Mouse (Mus musculus) embryonic facial prominence, embryonic 14.5 days (tissue): ENCODE results near the gene Stard8. TPM values are rescaled to one million over a fixed set of nuclear protein-coding genes. Genes with fewer than 3 reads are reported as not detected.
A peak's percentile ranks its signal among the peaks of the same experiment; 100 is the strongest.

Source experiments
- ATAC-seq: fragments of 200-750 bp; cut with Nextera tagmentation; 2 replicates; pipeline ENCODE4 v1.8.0; 2017; ENCODE audit warnings: low read depth, moderate number of reproducible peaks, moderate TSS enrichment
- DNase-seq: peaks from one replicate; pipeline ENCODE4 v3.0.0-alpha.2; 2015; ENCODE audit warnings: low spot score
- H3K27ac ChIP-seq: fragments of 300-500 bp; sonication (generic); replicated peaks from 2 replicates; pipeline ENCODE4 v1.5.1; 2014; ENCODE audit warnings: low read depth, mild to moderate bottlenecking, low read length, moderate library complexity
- H3K27me3 ChIP-seq: fragments of 300-500 bp; sonication (generic); replicated peaks from 2 replicates; pipeline ENCODE4 v1.6.1; 2014; ENCODE audit warnings: low read length; ENCODE audit not compliant: control insufficient read depth, insufficient read depth
- H3K36me3 ChIP-seq: fragments of 300-500 bp; sonication (generic); 2 replicates; pipeline ENCODE4 v1.6.1; 2014; ENCODE audit warnings: low read length, mixed read lengths; ENCODE audit not compliant: control insufficient read depth, insufficient read depth
- H3K4me1 ChIP-seq: fragments of 300-500 bp; sonication (generic); 2 replicates; pipeline ENCODE4 v1.6.1; 2014; ENCODE audit warnings: antibody characterized with exemption, low read length; ENCODE audit not compliant: control insufficient read depth, insufficient read depth
- H3K4me2 ChIP-seq: fragments of 300-500 bp; sonication (generic); 2 replicates; pipeline ENCODE4 v1.6.1; 2014; ENCODE audit warnings: low read depth, mild to moderate bottlenecking, low read length, moderate library complexity, mixed read lengths
- H3K4me3 ChIP-seq: fragments of 300-500 bp; sonication (generic); 2 replicates; pipeline ENCODE4 v1.5.1; 2014; ENCODE audit warnings: low read depth, mild to moderate bottlenecking, low read length
- H3K9ac ChIP-seq: fragments of 300-500 bp; sonication (generic); 2 replicates; pipeline ENCODE4 v1.6.1; 2014; ENCODE audit warnings: low read depth, mild to moderate bottlenecking, low read length, moderate library complexity, mixed read lengths
- H3K9me3 ChIP-seq: fragments of 300-500 bp; sonication (generic); 2 replicates; pipeline ENCODE4 v1.6.1; 2016; ENCODE audit warnings: low read length; ENCODE audit not compliant: control insufficient read depth
- WGBS: fragments of 180-500 bp; shearing (Covaris S2); extraction: QIAGEN DNeasy Blood & Tissue Kit; methylation state at CpG from one replicate; pipeline ENCODE4 v1.1.7; 2014; 5-methylcytosine and 5-hydroxymethylcytosine counted together
- polyA plus RNA-seq: library from polyadenylated mRNA; unstranded; fragments of >200 nt; fragmentation: Nextera tagmentation; extraction: Ambion mirVana; gene quantifications from 2 replicates; pipeline ENCODE4 v1.2.1, GENCODE M21; 2014

Gene Stard8
- polyA plus RNA-seq, 1 experiment from 2014 or later: 10.6 TPM

DNA sequence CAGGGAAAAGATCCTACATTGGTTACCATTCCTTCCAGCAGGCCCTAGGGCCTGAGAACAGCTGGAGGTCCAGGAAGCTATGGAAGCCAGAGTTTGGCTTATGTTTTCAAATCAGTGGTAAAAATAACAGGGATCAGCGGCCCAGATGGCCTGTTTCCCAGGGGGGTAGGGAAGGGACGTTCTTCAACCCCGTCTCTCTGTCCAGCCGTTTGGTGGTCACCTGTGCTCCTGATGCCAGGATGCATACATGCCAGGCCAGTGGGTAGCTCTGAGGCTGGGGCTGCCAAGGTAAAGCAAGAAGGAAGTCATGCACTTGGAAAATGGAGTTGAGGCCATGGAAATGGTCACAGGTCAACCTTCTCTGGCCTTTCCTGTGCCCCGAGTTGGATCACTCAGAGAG is 7.5 kb downstream of the Stard8 start:
- H3K4me2 ChIP-seq: no peak overlapping the region
- H3K4me1 ChIP-seq: no peaks in the 10 kb centered on the region
- H3K27ac ChIP-seq: no peak overlapping the region
- no peak for ATAC-seq
- H3K27me3 ChIP-seq: 0 out of 2 replicates have a peak, but pooled peaks cover 4% of the 10 kb centered on the region
- no peaks in the 10 kb centered on the region for H3K9me3 ChIP-seq
- 76% methylated on average over 5 of the region's 5 CpGs for WGBS
- H3K4me3 ChIP-seq: no peak overlapping the region
- no peak overlapping the region for H3K9ac ChIP-seq
- no peaks in the 10 kb centered on the region for H3K36me3 ChIP-seq
- no peak for DNase-seq

- 0 out of 2 replicates have a peak, but pooled peaks cover 4% of the 10 kb centered on the region for H3K27me3 ChIP-seq
- no peak overlapping the region for H3K27ac ChIP-seq
- no peak overlapping the region for H3K9ac ChIP-seq
- 77% methylated on average over 3 of the region's 3 CpGs for WGBS
- ATAC-seq (no peak), DNase-seq (no peak)
- H3K9me3 ChIP-seq: no peaks in the 10 kb centered on the region
- H3K4me1 ChIP-seq: no peaks in the 10 kb centered on the region
- H3K4me2 ChIP-seq: no peak overlapping the region
- no peaks in the 10 kb centered on the region for H3K36me3 ChIP-seq
- no peak overlapping the region for H3K4me3 ChIP-seq
Observed at GRCm38 (mm10) chrX:99011281-99011680, 8.2 kb downstream of the Stard8 start.

DNA sequence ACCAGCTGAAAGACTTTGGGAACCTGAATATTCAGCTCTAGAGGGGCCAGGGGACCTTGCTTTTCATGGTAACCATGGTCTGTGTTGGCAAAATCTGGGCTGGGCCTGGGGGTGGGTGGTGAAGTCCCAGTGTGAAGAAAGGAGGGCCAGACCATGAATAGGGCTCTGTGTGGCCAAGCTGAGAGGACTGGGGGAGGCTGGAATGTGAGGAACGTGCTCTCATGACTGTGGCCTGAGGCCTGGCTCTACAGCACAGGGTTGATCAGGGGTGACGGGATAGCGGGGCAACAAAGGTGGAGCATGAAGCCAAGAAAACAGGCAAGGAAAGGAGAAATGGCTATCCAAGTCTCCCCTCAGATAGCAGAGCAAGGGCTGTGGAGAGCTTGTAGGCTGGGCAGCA is 9.4 kb downstream of the Stard8 start:
- WGBS: 82% methylated on average over 3 of the region's 3 CpGs
- no peaks in the 10 kb centered on the region for H3K4me1 ChIP-seq

GRCm38 (mm10) chrX:99015705-99016104 is 12.7 kb downstream of the Stard8 start:
- Histone ChIP-seq H3K4me3 (no peak overlapping the region), H3K4me1 (no peaks in the 10 kb centered on the region), H3K27ac (no peak overlapping the region), H3K27me3 (peaks cover 15% of the 10 kb centered on the region; the same call in 1 of the 2 replicates), H3K36me3 (no peaks in the 10 kb centered on the region), H3K9ac (no peak overlapping the region), H3K9me3 (no peaks in the 10 kb centered on the region), H3K4me2 (no peak overlapping the region)
- DNase-seq (no peak), ATAC-seq (no peak)
- 86% methylated on average over 2 of the region's 2 CpGs for WGBS

More for the DNA sequence above, 9.4 kb downstream of the Stard8 start:
- H3K9me3 ChIP-seq: no peaks in the 10 kb centered on the region
- 0 out of 2 replicates have a peak, but pooled peaks cover 4% of the 10 kb centered on the region for H3K27me3 ChIP-seq
- ATAC-seq: no peak
- H3K36me3 ChIP-seq: no peaks in the 10 kb centered on the region
- no peak overlapping the region for H3K9ac ChIP-seq
- no peak overlapping the region for H3K27ac ChIP-seq
- DNase-seq: no peak
- no peak overlapping the region for H3K4me3 ChIP-seq
- H3K4me2 ChIP-seq: no peak overlapping the region

- H3K27me3 ChIP-seq: peaks cover 11% of the 10 kb centered on the region; the same call in 1 of the 2 replicates
- H3K9ac ChIP-seq: no peak overlapping the region
- no peaks in the 10 kb centered on the region for H3K4me1 ChIP-seq
- DNase-seq: no peak
- no peak overlapping the region for H3K4me2 ChIP-seq
- H3K9me3 ChIP-seq: no peaks in the 10 kb centered on the region
- no peaks in the 10 kb centered on the region for H3K36me3 ChIP-seq
- no peak overlapping the region for H3K27ac ChIP-seq
- WGBS: 73% methylated on average over 8 of the region's 8 CpGs
- H3K4me3 ChIP-seq: no peak overlapping the region
- ATAC-seq: no peak
Observed at GRCm38 (mm10) chrX:99016987-99017386, 13.9 kb downstream of the Stard8 start.

DNA sequence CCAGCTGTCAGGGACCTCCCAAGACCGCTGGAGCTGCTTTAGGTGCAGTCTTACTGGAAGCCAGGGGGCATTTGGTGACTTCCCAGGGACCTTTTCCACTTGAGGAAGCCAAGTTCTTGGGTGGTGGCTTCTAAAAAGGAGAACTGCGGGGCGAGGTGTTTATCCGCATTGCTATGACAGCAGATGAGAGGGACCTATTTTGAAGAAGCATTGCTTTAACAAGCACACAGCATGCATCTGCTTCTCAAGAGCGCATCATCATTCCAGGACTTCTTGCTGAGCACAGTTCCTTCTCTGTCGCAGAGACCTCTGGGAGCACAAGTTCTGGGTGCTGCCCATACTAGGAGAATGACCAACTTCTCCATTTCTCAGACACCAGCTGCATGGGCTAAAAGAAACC is 14.8 kb downstream of the Stard8 start:
- H3K27ac ChIP-seq: no peak overlapping the region
- H3K4me3 ChIP-seq: no peak overlapping the region
- H3K36me3 ChIP-seq: no peaks in the 10 kb centered on the region
- H3K9me3 ChIP-seq: no peaks in the 10 kb centered on the region
- ATAC-seq (no peak), DNase-seq (no peak)
- H3K4me1 ChIP-seq: no peaks in the 10 kb centered on the region
- WGBS: 81% methylated on average over 6 of the region's 6 CpGs
- peaks cover 17% of the 10 kb centered on the region; the same call in 1 of the 2 replicates for H3K27me3 ChIP-seq
- H3K4me2 ChIP-seq: no peak overlapping the region
- no peak overlapping the region for H3K9ac ChIP-seq

- Histone ChIP-seq H3K36me3 (no peaks in the 10 kb centered on the region), H3K27me3 (peaks cover 23% of the 10 kb centered on the region), H3K27ac (no peak overlapping the region), H3K4me1 (no peaks in the 10 kb centered on the region), H3K4me3 (no peak overlapping the region), H3K9me3 (no peaks in the 10 kb centered on the region), H3K9ac (no peak overlapping the region), H3K4me2 (no peak overlapping the region)
- 74% methylated on average over 4 of the region's 4 CpGs for WGBS
- no peak for DNase-seq
- ATAC-seq: no peak
Observed at GRCm38 (mm10) chrX:99019303-99019702, 16.3 kb downstream of the Stard8 start.

DNA sequence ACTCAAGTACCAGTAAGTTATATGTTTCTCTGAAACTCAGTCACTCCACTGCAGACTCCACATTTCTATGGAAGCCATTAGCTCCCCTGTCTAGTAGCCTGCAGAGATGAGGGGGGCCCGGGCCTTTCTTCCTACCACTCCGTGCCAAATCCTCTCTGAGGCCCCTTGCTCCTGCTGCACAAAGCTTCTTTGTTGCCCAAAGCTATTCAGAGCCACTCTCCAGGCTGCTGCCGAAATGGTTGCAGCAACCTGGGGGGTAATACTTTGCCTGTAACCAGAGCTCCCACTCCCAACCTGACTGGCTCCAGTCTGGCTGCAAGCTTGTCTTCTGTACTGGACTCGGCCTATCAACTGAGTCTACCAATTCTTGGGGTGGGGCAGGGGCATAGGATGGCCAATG is 17.2 kb downstream of the Stard8 start:
- Histone ChIP-seq H3K9me3 (no peaks in the 10 kb centered on the region), H3K4me2 (no peak overlapping the region), H3K4me3 (no peak overlapping the region), H3K27me3 (peaks cover 23% of the 10 kb centered on the region), H3K4me1 (no peaks in the 10 kb centered on the region), H3K9ac (no peak overlapping the region), H3K27ac (no peak overlapping the region; the same call in 1 of the 2 replicates), H3K36me3 (no peaks in the 10 kb centered on the region)
- 32% methylated on average over 4 of the region's 4 CpGs for WGBS
- DNase-seq: peak; percentile 24
- peak; percentile 44 for ATAC-seq

DNA sequence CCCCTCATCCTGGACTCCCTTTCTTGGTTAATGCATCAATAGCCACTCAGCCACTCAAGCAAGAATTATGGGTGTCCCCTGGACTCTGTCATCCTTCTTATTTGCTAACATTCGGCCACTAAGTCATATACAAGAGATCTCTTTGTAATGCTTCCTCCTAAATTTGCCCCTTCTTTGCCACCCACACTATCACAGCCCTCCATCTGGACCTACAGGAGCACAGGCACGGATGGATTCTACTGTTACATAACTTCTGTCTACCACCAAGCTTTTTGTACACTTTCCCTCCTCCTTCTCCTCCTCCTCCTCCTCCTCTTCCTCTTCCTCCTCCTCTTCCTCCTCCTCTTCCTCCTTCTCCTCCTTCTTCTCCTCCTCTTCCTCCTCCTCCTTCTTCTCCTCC is 18.5 kb downstream of the Stard8 start:
- peaks cover 28% of the 10 kb centered on the region for H3K27me3 ChIP-seq
- ATAC-seq (no peak), DNase-seq (no peak)
- H3K9ac ChIP-seq: no peak overlapping the region
- 62% methylated on average over 2 of the region's 2 CpGs for WGBS
- H3K4me2 ChIP-seq: no peak overlapping the region
- no peaks in the 10 kb centered on the region for H3K36me3 ChIP-seq
- no peaks in the 10 kb centered on the region for H3K9me3 ChIP-seq
- H3K27ac ChIP-seq: no peak overlapping the region
- H3K4me1 ChIP-seq: no peaks in the 10 kb centered on the region
- no peak overlapping the region for H3K4me3 ChIP-seq
